Mouse (Mus musculus): Measurements from ENCODE around the gene Klhl10. TPM values are rescaled to one million over a fixed set of nuclear protein-coding genes. Genes with fewer than 3 reads are reported as not detected.
A peak's percentile ranks its signal among the peaks of the same experiment; 100 is the strongest.

Klhl10 gene
- 0.75 and 0.98 TPM in 2 replicates for polyA plus RNA-seq (2016; fragmentation: Nextera tagmentation; extraction: Ambion mirVana)

DNA sequence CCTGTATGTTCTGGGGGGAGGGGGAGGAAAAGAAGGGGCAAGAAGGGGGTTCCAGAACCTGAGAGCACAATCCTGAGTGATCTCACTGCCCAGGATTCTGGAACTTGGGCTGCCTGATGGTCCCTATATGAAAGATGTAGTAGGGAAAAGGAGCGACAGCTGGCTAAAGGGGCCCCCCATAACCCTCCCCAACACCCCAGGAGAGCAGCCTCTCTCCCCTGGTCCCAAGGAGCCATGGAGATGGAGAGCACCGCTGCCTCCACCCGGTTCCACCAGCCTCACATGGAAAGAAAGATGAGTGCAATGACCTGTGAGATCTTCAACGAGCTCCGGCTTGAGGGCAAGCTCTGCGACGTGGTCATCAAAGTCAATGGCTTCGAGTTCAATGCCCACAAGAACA is at the start of gene Klhl10, which contains the start of gene Nt5c3b:
TSS of gene Klhl10 (plus strand) at position 121 of the 400 bp plus-strand sequence.
TSS of gene Nt5c3b (minus strand) at position 12 of the 400 bp plus-strand sequence.
- Histone ChIP-seq H3K4me1 (peaks cover 20% of the 10 kb centered on the region), H3K4me3 (peak within 1 kb of the TSS; percentile 79), H3K27me3 (replicated peaks; ENCODE audit: low read depth, poor library complexity, severe bottlenecking) (no peaks in the 10 kb centered on the region), H3K36me3 (replicated peaks) (peaks cover 30% of the 10 kb centered on the region), H3K27ac (replicated peaks) (peak within 1 kb of the TSS; percentile 94), H3K9me3 (no peaks in the 10 kb centered on the region)
- no peak for DNase-seq (ENCODE audit: low spot score)
- WGBS: 88% methylated on average over 8 of the region's 8 CpGs

DNA sequence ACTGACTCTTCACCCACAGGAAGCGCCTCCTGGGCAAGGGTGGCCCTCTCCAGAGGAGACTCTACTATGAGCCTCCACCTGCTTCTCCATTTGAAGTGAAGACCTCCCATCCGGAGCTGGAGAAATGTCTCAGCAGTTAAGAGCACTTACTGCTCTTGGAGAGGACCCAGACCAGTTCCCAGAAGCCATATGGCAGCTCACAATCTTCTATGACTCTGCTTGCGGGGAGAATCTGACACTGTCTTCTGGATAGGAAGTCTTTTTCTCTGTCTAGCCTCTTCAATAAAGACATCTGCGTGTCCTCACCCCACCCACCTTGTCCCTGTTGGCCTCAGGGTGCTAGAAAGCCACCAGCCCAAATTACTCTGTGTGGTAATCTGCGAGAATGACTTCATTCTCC is 48.8 kb upstream of the Klhl10 start:
- DNase-seq (ENCODE audit: low spot score): no peak
- H3K36me3 ChIP-seq (replicated peaks): 0 out of 2 replicates have a peak, but pooled peaks cover 4% of the 10 kb centered on the region
- H3K27ac ChIP-seq (replicated peaks): no peak overlapping the region
- WGBS: 86% methylated on average over 5 of the region's 5 CpGs
- H3K4me1 ChIP-seq: peaks cover 71% of the 10 kb centered on the region
- no peak overlapping the region for H3K4me3 ChIP-seq
- H3K27me3 ChIP-seq (replicated peaks; ENCODE audit: low read depth, poor library complexity, severe bottlenecking): peaks cover 29% of the 10 kb centered on the region
- no peaks in the 10 kb centered on the region for H3K9me3 ChIP-seq

DNA sequence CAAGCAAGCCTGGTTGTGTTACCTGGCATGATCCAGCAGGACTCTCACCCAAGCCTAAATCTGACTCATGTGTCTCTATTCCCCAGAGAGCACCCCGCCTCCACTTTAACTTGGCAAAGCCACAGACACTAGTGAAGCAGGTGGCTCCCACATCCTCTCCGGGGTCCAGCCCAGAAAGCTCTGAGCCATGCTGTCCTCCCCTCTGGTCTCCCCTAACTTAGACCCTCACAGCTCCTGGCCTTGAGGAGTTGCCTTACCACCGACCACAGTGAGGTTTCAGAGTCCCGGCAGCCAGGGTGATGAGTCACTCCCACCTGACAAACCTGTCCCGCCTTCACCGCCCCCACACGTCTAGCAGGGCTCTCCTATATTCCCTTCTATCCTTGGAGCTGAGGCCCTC is 48.0 kb upstream of the Klhl10 start:
- Histone ChIP-seq H3K9me3 (no peaks in the 10 kb centered on the region), H3K4me1 (peaks cover 66% of the 10 kb centered on the region), H3K36me3 (replicated peaks) (0 out of 2 replicates have a peak, but pooled peaks cover 4% of the 10 kb centered on the region), H3K4me3 (0 out of 2 replicates have a peak overlapping the region, but pooled peaks have one; percentile 13), H3K27me3 (replicated peaks; ENCODE audit: low read depth, poor library complexity, severe bottlenecking) (peaks cover 29% of the 10 kb centered on the region), H3K27ac (replicated peaks) (no peak overlapping the region)
- 80% methylated on average over 7 of the region's 7 CpGs for WGBS
- DNase-seq (ENCODE audit: low spot score): no peak

DNA sequence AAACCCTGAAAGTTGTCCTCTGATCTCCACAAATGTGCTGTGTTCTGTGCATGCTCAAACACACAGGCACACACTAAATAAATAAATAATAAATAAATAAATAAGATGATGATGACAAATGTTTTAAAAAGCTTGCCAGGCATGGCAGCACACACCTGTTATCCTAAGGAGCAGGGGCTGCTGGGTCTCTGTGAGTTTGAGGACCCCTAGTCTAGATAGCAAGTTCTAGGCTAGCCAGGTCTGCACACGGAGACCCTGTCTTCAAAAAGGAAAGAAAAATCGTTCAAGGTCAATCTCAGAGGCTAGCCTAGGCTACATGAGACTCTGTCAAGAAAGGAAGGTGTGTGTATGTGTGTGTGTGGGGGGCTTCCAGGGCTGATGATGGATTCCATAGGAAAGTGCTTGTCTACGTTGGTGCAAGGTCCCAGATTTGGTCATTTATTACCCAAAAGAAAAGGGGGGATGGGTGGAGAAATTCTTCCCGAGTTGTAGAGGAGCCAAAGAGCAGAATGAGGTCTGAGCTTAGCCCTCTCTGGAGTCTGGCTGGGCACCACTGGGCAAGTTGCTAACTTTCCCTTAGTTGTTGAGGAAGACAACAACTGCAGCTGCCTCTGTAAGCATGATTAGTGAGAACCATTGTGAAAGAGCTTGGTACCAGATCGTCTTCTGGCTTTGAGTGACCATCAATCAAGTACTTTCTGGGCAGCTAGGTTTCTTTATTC is 47.2 kb upstream of the Klhl10 start:
- H3K9me3 ChIP-seq: no peaks in the 10 kb centered on the region
- 0 out of 2 replicates have a peak, but pooled peaks cover 4% of the 10 kb centered on the region for H3K36me3 ChIP-seq (replicated peaks)
- no peak overlapping the region for H3K27ac ChIP-seq (replicated peaks)
- whole genome bisulfite sequencing: 81% methylated on average over 5 of the region's 5 CpGs
- H3K4me3 ChIP-seq: no peak overlapping the region
- DNase-seq (ENCODE audit: low spot score): no peak
- H3K4me1 ChIP-seq: peaks cover 64% of the 10 kb centered on the region
- peaks cover 29% of the 10 kb centered on the region for H3K27me3 ChIP-seq (replicated peaks; ENCODE audit: low read depth, poor library complexity, severe bottlenecking)

DNA sequence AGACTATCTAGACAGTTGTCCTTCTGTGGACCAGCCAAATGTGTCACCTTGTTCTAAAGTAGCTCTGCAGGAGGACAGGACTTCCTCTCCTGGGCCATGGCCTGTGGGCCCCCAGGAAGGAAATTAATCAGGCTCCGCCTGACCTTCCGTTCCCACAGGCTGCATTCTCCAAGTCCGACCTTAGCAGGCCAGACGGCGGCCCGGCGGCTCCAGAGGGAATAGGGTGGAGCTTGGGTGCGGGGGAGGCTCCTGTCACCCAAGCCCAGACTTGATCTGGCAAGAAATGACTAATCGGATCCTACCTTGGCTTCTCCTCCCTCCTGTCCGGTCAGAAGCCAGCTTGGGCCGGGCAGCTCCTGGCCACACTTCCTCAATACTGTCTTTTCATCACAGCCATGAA is 46.5 kb upstream of the Klhl10 start:
- WGBS: 26% methylated on average over 11 of the region's 11 CpGs
- H3K9me3 ChIP-seq: no peaks in the 10 kb centered on the region
- 0 out of 2 replicates have a peak overlapping the region, but pooled peaks have one; percentile 86 for H3K27ac ChIP-seq (replicated peaks)
- DNase-seq (ENCODE audit: low spot score): no peak
- 0 out of 2 replicates have a peak, but pooled peaks cover 4% of the 10 kb centered on the region for H3K36me3 ChIP-seq (replicated peaks)
- H3K4me1 ChIP-seq: peaks cover 57% of the 10 kb centered on the region
- peak overlapping the region; percentile 69 for H3K4me3 ChIP-seq
- H3K27me3 ChIP-seq (replicated peaks; ENCODE audit: low read depth, poor library complexity, severe bottlenecking): peaks cover 29% of the 10 kb centered on the region

DNA sequence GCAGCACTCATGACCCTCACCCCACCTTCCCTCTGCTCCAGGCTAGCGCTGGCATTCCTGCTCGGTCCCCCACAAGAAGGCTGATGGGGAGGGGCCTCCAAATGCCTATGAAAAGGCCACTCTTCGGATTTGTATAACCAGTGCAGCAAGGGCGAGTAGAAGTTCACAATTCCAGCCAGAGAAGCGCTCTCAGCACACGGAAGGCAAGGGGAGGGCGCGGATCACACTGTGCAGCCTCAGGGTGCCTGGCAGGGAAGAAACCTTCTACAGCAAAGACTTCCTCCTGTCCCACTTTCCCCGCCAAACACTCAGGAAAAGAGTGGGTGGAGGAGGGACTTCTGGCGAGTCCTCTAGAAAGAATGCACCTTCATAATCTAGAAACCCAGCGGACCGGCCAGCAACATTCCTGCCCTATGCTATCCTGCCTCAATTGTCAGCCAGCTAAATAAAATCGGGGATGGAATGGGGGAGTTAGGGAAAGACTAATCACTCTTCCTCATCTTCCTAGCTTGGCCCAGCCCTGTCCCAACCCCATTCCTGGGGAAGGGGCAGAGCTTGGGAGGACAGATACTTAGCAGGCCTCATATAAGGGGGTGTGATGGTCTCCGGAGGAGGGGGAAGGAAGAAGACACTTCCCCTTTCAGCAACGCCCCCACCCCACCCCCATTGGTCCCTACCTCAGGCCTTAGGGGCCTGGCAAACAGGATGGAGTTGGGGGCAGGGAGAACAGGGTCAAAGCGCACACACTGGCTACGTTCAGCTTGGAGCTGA is 45.7 kb upstream of the Klhl10 start:
- Histone ChIP-seq H3K36me3 (replicated peaks) (0 out of 2 replicates have a peak, but pooled peaks cover 4% of the 10 kb centered on the region), H3K9me3 (no peaks in the 10 kb centered on the region), H3K27me3 (replicated peaks; ENCODE audit: low read depth, poor library complexity, severe bottlenecking) (peaks cover 29% of the 10 kb centered on the region), H3K27ac (replicated peaks) (peak overlapping the region; percentile 86; the same call in 1 of the 2 replicates), H3K4me3 (peak overlapping the region; percentile 69), H3K4me1 (peaks cover 49% of the 10 kb centered on the region)
- WGBS: 30% methylated on average over 17 of the region's 17 CpGs
- peak; percentile 48 for DNase-seq (ENCODE audit: low spot score)

DNA sequence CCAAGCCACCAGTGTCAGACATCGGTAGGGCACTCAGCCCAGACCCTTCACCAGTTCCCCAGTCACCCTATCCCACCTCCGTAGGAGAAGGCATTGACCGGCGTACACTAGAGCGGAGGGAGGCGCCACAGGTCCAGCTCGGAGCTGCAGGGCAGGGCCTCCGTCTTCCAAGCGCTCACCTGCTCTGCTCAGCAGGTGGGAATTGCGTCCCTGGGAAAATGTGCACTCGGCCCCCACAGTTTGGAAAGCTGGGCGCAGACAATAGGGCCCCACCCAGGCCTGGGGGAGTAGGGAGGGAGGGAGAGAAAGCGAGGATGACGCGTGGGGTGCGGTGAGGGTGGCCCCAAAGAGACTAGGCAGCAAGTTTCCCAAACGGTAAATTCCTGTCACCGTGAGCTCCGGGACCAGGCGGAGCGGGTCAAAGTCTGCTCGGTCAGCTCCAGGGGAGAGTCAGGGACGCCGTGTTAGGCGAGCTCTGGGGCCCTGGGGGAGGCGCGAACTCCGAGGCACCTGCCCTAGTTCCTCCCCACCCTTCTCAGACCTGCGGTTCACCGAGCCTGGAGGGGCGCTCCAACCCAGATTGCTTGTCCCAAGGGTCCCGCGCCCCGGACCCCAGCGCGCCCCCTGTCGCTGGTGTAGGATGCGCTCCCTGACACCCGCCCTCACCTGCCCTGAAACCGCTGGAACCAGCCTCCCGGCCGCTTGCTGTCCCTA is 44.7 kb upstream of the Klhl10 start:
- 3% methylated on average over 42 of the region's 42 CpGs for WGBS
- Histone ChIP-seq H3K27me3 (replicated peaks; ENCODE audit: low read depth, poor library complexity, severe bottlenecking) (peaks cover 29% of the 10 kb centered on the region), H3K4me1 (peaks cover 47% of the 10 kb centered on the region), H3K36me3 (replicated peaks) (0 out of 2 replicates have a peak, but pooled peaks cover 4% of the 10 kb centered on the region), H3K27ac (replicated peaks) (peak overlapping the region; percentile 86), H3K4me3 (peak overlapping the region; percentile 69), H3K9me3 (no peaks in the 10 kb centered on the region)
- DNase-seq (ENCODE audit: low spot score): peak; percentile 49

DNA sequence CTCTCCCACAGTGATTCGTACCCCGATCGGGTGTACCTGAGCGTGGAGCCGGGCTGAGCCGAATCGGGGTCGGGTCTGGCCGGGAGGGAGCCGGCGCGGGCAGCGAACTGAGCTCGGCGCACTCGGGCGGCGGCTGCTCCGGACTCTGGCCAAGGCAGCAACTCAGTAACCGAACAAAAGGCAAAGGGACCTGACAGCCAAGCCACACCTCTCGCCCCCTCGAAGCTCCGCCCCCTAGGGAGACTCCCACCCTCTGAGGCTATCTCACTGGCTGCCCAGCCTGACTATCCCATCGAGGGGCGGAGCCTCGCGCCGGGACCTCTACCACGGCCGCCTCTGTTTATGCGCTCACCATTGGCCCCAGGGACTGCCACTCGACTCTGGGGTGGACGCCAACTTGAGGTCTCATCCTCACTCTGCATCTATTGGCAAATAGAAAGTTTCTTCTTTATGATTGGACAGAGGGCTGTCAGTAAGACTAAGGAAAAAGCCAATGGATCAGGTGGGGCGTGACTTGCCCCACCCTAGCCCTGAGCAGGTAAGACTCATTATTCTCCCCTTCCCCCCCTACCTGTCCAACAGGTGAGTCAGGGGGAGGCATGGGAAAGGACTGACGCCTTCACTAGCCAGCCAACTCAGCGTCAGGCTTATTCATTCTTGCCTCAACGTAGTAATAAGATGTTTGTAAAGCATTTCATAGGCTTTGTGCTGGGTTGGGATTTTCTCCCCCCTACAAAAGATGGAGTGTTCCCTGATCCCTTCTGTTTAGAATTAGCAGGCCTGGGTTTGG is 43.9 kb upstream of the Klhl10 start, which contains the start of gene Jup:
TSS of gene Jup (minus strand) at position 164 of the 790 bp plus-strand sequence.
- 1% methylated on average over 37 of the region's 37 CpGs for WGBS
- Histone ChIP-seq H3K27ac (replicated peaks) (peak within 1 kb of the TSS; percentile 86), H3K9me3 (no peaks in the 10 kb centered on the region), H3K27me3 (replicated peaks; ENCODE audit: low read depth, poor library complexity, severe bottlenecking) (peaks cover 29% of the 10 kb centered on the region), H3K4me1 (peaks cover 55% of the 10 kb centered on the region), H3K36me3 (replicated peaks) (no peaks in the 10 kb centered on the region), H3K4me3 (peak within 1 kb of the TSS; percentile 69)
- DNase-seq (ENCODE audit: low spot score): peak; percentile 99

DNA sequence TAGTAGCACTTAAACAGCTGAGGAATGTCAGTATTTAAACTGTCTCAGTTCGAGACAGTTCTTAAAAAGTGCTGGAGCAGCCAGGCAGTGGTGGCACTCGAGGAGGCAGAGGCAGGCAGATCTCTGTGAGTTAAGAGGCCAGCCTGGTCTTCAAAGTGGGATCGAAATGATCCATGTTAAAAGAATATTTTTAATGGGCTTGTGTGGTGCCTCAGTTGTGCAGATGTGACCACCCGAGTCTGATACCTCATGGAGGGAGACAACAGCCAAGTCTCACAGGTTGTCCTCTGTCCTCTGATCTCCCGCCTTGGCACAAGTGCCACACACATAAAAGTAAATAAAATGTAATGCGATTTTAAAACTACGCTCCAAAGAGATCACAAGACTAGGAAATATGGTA is 43.2 kb upstream of the Klhl10 start:
- 95% methylated on average over 7 of the region's 7 CpGs for WGBS
- no peak for DNase-seq (ENCODE audit: low spot score)
- peaks cover 28% of the 10 kb centered on the region for H3K27me3 ChIP-seq (replicated peaks; ENCODE audit: low read depth, poor library complexity, severe bottlenecking)
- H3K4me1 ChIP-seq: peaks cover 53% of the 10 kb centered on the region
- no peaks in the 10 kb centered on the region for H3K36me3 ChIP-seq (replicated peaks)
- H3K9me3 ChIP-seq: no peaks in the 10 kb centered on the region
- no peak overlapping the region for H3K4me3 ChIP-seq
- H3K27ac ChIP-seq (replicated peaks): no peak overlapping the region

DNA sequence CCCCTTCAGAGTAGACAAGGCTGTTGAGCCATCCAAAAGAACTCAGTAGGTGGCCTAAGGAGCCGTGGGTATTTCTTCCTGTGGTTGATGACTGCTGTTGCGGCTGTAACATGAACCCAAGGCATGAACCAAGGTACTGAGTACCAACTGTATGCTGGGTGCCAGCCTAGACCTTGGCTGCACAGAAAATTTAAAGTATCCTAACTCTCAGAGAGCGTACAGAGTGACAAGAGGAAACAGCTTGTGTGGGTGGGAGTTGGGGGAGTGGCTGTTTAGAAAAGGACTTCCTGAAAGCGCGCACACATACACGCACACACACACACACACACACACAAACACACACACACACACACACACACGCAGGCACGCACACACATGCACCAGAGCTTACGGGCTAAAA is 42.4 kb upstream of the Klhl10 start:
- Histone ChIP-seq H3K27me3 (replicated peaks; ENCODE audit: low read depth, poor library complexity, severe bottlenecking) (peaks cover 26% of the 10 kb centered on the region), H3K4me3 (no peak overlapping the region), H3K4me1 (peaks cover 49% of the 10 kb centered on the region), H3K27ac (replicated peaks) (no peak overlapping the region), H3K9me3 (no peaks in the 10 kb centered on the region), H3K36me3 (replicated peaks) (no peaks in the 10 kb centered on the region)
- no peak for DNase-seq (ENCODE audit: low spot score)
- 83% methylated on average over 9 of the region's 9 CpGs for WGBS

DNA sequence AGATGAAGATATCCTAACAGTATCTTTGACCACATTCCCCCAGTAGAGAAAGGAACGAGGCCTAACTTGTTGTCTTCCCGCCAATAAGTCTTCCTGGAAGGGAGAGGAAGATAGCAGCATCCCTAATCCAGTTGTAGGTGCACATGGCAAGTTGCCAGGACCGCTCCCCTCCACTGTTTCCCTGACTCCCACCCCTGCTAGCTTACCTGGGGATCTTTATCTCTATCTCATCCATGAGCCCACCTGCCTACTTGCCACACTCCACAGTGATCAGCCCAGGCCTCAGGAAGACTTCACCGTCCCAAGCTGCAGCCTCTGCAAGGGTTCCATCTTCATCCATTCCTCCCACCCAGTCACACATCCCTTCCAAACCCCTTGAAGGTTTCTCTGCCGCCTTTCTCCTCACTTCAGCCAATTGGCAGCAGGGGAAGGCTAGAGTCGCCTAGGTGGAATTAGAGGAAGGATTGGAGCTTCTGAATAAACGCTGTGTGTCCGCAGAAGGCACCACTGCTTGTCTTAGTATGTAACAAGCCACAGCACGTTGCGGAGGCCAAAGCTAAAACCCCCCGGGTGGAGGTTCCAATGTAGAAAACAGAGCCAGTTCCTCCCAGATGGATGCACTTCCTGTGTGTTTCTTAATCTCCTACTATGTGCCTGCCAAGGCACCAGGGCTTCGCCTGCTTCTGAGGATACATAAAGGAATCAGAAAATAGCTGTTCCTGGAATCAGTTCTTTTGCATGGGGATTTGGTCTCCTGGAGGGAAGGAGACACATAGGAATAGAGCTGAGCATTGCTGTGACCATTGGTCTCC is 41.8 kb upstream of the Klhl10 start:
- WGBS: 81% methylated on average over 12 of the region's 12 CpGs
- H3K9me3 ChIP-seq: no peaks in the 10 kb centered on the region
- no peak overlapping the region; the same call in 1 of the 2 replicates for H3K27ac ChIP-seq (replicated peaks)
- H3K36me3 ChIP-seq (replicated peaks): no peaks in the 10 kb centered on the region
- no peak for DNase-seq (ENCODE audit: low spot score)
- H3K4me3 ChIP-seq: no peak overlapping the region
- H3K27me3 ChIP-seq (replicated peaks; ENCODE audit: low read depth, poor library complexity, severe bottlenecking): peaks cover 24% of the 10 kb centered on the region
- peaks cover 46% of the 10 kb centered on the region for H3K4me1 ChIP-seq
